Comparison of ENCODE assay signal across 8 mouse cellular contexts in genomic region chr17:45628885-45629855, GRCm38 (mm10). TPM values are rescaled to one million over a fixed set of nuclear protein-coding genes. Genes with fewer than 3 reads are reported as not detected.
DNase-seq lines count a peak whose midpoint lies in the region; ATAC-seq and TF ChIP-seq lines count a peak whose summit lies in the region.

No protein-coding gene starts in this region.

- H3K4me3 ChIP-seq in forebrain, postnatal 0 days (ENCODE audit: low read depth, low read length), result peak overlapping the region; percentile 48; the same call in 1 of the 2 replicates
- no peak overlapping the region for H3K4me3 ChIP-seq in kidney, embryonic 15.5 days (replicated peaks)
- H3K4me3 ChIP-seq in midbrain, embryonic 15.5 days, result peak overlapping the region; percentile 44; the same call in 1 of the 2 replicates

- H3K36me3 ChIP-seq in forebrain, postnatal 0 days (ENCODE audit: insufficient read depth), result no peaks in the 10 kb centered on the region
- H3K36me3 ChIP-seq in kidney, embryonic 15.5 days, result no peaks in the 10 kb centered on the region
- no peaks in the 10 kb centered on the region for H3K36me3 ChIP-seq in midbrain, embryonic 15.5 days (replicated peaks)

- no peaks in the 10 kb centered on the region for H3K9me3 ChIP-seq in forebrain, postnatal 0 days (ENCODE audit: low read length)
- H3K9me3 ChIP-seq in kidney, embryonic 15.5 days (replicated peaks), result no peaks in the 10 kb centered on the region
- H3K9me3 ChIP-seq in midbrain, embryonic 15.5 days, result no peaks in the 10 kb centered on the region

- H3K27ac ChIP-seq in forebrain, postnatal 0 days (ENCODE audit: low read depth, low read length), result peak overlapping the region; percentile 81; the same call in 1 of the 2 replicates
- peak overlapping the region; percentile 81 for H3K27ac ChIP-seq in kidney, embryonic 15.5 days
- H3K27ac ChIP-seq in midbrain, embryonic 15.5 days, result peak overlapping the region; percentile 81

- peak; percentile 8 for DNase-seq in kidney, adult 11 months
- no peak for DNase-seq in kidney, adult 18-20 months
- peak; percentile 31 for DNase-seq in forebrain, postnatal 0 days
- no peak for DNase-seq in spleen, postnatal 36 days (ENCODE audit: low spot score in 2 of 2)
- no peak for DNase-seq in urinary bladder, postnatal 10 days (ENCODE audit: low spot score)
- DNase-seq in right cerebral cortex, adult 2 months (ENCODE audit: low spot score in 2 of 2), result no peak

- H3K4me2 ChIP-seq in forebrain, postnatal 0 days (ENCODE audit: low read depth), result peak overlapping the region; percentile 74
- peak overlapping the region; percentile 86 for H3K4me2 ChIP-seq in kidney, embryonic 15.5 days
- H3K4me2 ChIP-seq in midbrain, embryonic 15.5 days, result peak overlapping the region; percentile 77

- peaks cover 14% of the 10 kb centered on the region; the same call in 1 of the 2 replicates for H3K4me1 ChIP-seq in forebrain, postnatal 0 days (ENCODE audit: insufficient read depth)
- peaks cover 31% of the 10 kb centered on the region for H3K4me1 ChIP-seq in kidney, embryonic 15.5 days
- peaks cover 15% of the 10 kb centered on the region for H3K4me1 ChIP-seq in midbrain, embryonic 15.5 days

- 68% methylated on average over 13 of the region's 13 CpGs for WGBS in forebrain, postnatal 0 days
- WGBS in kidney, embryonic 15.5 days, result 66% methylated on average over 13 of the region's 13 CpGs
- WGBS in midbrain, embryonic 15.5 days, result 70% methylated on average over 13 of the region's 13 CpGs

- 0 out of 2 replicates have a peak, but pooled peaks have one; percentile 12 for ATAC-seq in forebrain, postnatal 0 days
- peak; percentile 16; the same call in 1 of the 2 replicates for ATAC-seq in kidney, embryonic 15.5 days (replicated peaks; ENCODE audit: low FRiP score)
- no peak; the same call in 1 of the 2 replicates for ATAC-seq in midbrain, embryonic 15.5 days (replicated peaks)

- TF ChIP-seq CTCF in forebrain, postnatal 0 days (IDR thresholded peaks at IDR 0.05; ENCODE audit: low read depth), result no peak

- H3K9ac ChIP-seq in forebrain, postnatal 0 days, result peak overlapping the region; percentile 58; the same call in 1 of the 2 replicates
- H3K9ac ChIP-seq in kidney, embryonic 15.5 days, result no peak overlapping the region; the same call in 1 of the 2 replicates
- no peak overlapping the region for H3K9ac ChIP-seq in midbrain, embryonic 15.5 days

- H3K27me3 ChIP-seq in forebrain, postnatal 0 days (ENCODE audit: insufficient read depth, low read length), result peaks cover 6% of the 10 kb centered on the region; the same call in 1 of the 2 replicates
- no peaks in the 10 kb centered on the region for H3K27me3 ChIP-seq in kidney, embryonic 15.5 days
- no peaks in the 10 kb centered on the region for H3K27me3 ChIP-seq in midbrain, embryonic 15.5 days (replicated peaks)

RNA-seq across cellular contexts. Expression of gene Mymx, which starts 27.3 kb away (rescaled TPM):
- total RNA-seq in forebrain, postnatal 0 days (2014; rRNA removed), result not detected in 2 replicates
- not detected in 2 replicates for polyA plus RNA-seq in forebrain, postnatal 0 days (2015; fragmentation: Nextera tagmentation; extraction: Ambion mirVana)
- polyA plus RNA-seq in kidney, embryonic 15.5 days (2015; fragmentation: Nextera tagmentation; extraction: Ambion mirVana), result 5.7 and 6.3 TPM in 2 replicates
- not detected in 2 replicates for polyA plus RNA-seq in midbrain, embryonic 15.5 days (2015; fragmentation: Nextera tagmentation; extraction: Ambion mirVana)

RNA-seq across cellular contexts. Expression of gene Slc29a1, which starts 29.8 kb away (rescaled TPM):
- total RNA-seq in forebrain, postnatal 0 days (2014; rRNA removed), result 68.3 and 84.5 TPM in 2 replicates
- 76.2 and 84.4 TPM in 2 replicates for polyA plus RNA-seq in forebrain, postnatal 0 days (2015; fragmentation: Nextera tagmentation; extraction: Ambion mirVana)
- 100 and 102 TPM in 2 replicates for polyA plus RNA-seq in kidney, embryonic 15.5 days (2015; fragmentation: Nextera tagmentation; extraction: Ambion mirVana)
- 30.7 and 33.0 TPM in 2 replicates for polyA plus RNA-seq in midbrain, embryonic 15.5 days (2015; fragmentation: Nextera tagmentation; extraction: Ambion mirVana)

RNA-seq across cellular contexts. Expression of gene Capn11, which starts 30.0 kb away (rescaled TPM):
- total RNA-seq in forebrain, postnatal 0 days (2014; rRNA removed), result 0.85 and 1.3 TPM in 2 replicates
- polyA plus RNA-seq in forebrain, postnatal 0 days (2015; fragmentation: Nextera tagmentation; extraction: Ambion mirVana), result 0.06 and 1.5 TPM in 2 replicates
- polyA plus RNA-seq in kidney, embryonic 15.5 days (2015; fragmentation: Nextera tagmentation; extraction: Ambion mirVana), result 0.57 and 0.87 TPM in 2 replicates
- 0.65 and 1.2 TPM in 2 replicates for polyA plus RNA-seq in midbrain, embryonic 15.5 days (2015; fragmentation: Nextera tagmentation; extraction: Ambion mirVana)

RNA-seq across cellular contexts. Expression of gene Hsp90ab1, which starts 56.1 kb away (rescaled TPM):
- 1,283 and 1,351 TPM in 2 replicates for total RNA-seq in forebrain, postnatal 0 days (2014; rRNA removed)
- 1,258 and 1,497 TPM in 2 replicates for polyA plus RNA-seq in forebrain, postnatal 0 days (2015; fragmentation: Nextera tagmentation; extraction: Ambion mirVana)
- polyA plus RNA-seq in kidney, embryonic 15.5 days (2015; fragmentation: Nextera tagmentation; extraction: Ambion mirVana), result 1,881 and 1,940 TPM in 2 replicates
- 1,488 and 1,537 TPM in 2 replicates for polyA plus RNA-seq in midbrain, embryonic 15.5 days (2015; fragmentation: Nextera tagmentation; extraction: Ambion mirVana)

RNA-seq across cellular contexts. Expression of gene Mrpl14, which starts 57.0 kb away (rescaled TPM):
- 25.3 and 40.2 TPM in 2 replicates for total RNA-seq in forebrain, postnatal 0 days (2014; rRNA removed)
- 98.6 and 120 TPM in 2 replicates for polyA plus RNA-seq in forebrain, postnatal 0 days (2015; fragmentation: Nextera tagmentation; extraction: Ambion mirVana)
- 144 and 152 TPM in 2 replicates for polyA plus RNA-seq in kidney, embryonic 15.5 days (2015; fragmentation: Nextera tagmentation; extraction: Ambion mirVana)
- 118 and 124 TPM in 2 replicates for polyA plus RNA-seq in midbrain, embryonic 15.5 days (2015; fragmentation: Nextera tagmentation; extraction: Ambion mirVana)

Comparison
In these comparisons a context has a peak if more than half of its experiments do, and no peak if none do; other contexts are left out.
1. DNase-seq: peak in kidney, adult 11 months (single experiment) and forebrain, postnatal 0 days (single experiment); none in kidney, adult 18-20 months (single experiment), spleen, postnatal 36 days (0 of 2), urinary bladder, postnatal 10 days (single experiment) and right cerebral cortex, adult 2 months (0 of 2).
2. Peak in every context shown above with its lines, with median percentiles within 50 percentile points of each other: H3K27ac ChIP-seq and H3K4me2 ChIP-seq.